Mouse (Mus musculus) thymus, adult 2 months (tissue): Measurements from ENCODE around the gene Vcp.

ENCODE experiments used
- CTCF ChIP-seq: fragments of 200-500 bp; IDR thresholded peaks from 2 replicates; pipeline ENCODE4 v1.5.1; 2012; ENCODE audit warnings: mild to moderate bottlenecking, control low read depth, low read length, moderate library complexity, borderline replicate concordance; ENCODE audit not compliant: control insufficient read depth, poor library complexity, insufficient read depth; ENCODE audit errors: extremely low read depth
- POLR2A ChIP-seq: fragments of 200-500 bp; IDR thresholded peaks from 2 replicates; pipeline ENCODE4 v1.6.1; 2012; ENCODE audit warnings: mild to moderate bottlenecking, low read length, control low read depth, moderate library complexity; ENCODE audit not compliant: control insufficient read depth, poor library complexity, insufficient read depth; ENCODE audit errors: extremely low read depth

DNA sequence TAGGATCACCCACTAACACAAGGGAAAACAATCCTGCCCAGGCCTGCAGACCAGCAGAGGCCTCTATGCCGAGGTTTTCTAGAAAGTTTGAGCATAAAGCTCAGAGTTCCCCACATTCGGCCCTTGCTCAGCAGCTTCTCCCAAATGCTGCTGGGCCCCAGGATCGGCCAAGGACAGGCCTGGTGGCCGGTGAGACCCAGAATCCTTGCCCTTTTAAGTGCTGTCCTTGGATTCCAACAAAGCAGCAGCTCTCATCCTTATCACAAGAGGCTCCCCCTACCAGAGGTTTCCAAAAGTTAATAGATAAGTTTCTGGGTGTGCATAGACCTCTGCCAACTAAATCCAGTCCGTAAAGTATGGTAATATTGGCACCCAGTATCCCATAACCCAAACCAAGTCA lies 26.4 kb downstream of the Vcp start:
- no peak for TF ChIP-seq CTCF
- no peak for TF ChIP-seq POLR2A
